Mouse (Mus musculus) limb, embryonic 10.5 days (tissue): Measurements from ENCODE around the gene Gm38431. TPM values are rescaled to one million over a fixed set of nuclear protein-coding genes. Genes with fewer than 3 reads are reported as not detected.
A peak's percentile ranks its signal among the peaks of the same experiment; 100 is the strongest.

Source experiments
- DNase-seq: peaks from one replicate; pipeline ENCODE4 v3.0.0-alpha.2; 2017; ENCODE audit warnings: low spot score
- H3K27ac ChIP-seq: fragments of 300-500 bp; sonication (generic); 2 replicates; pipeline ENCODE4 v1.5.1; 2016; ENCODE audit warnings: mild to moderate bottlenecking
- H3K27me3 ChIP-seq: fragments of 300-500 bp; sonication (generic); 2 replicates; pipeline ENCODE4 v1.6.1; 2016; ENCODE audit warnings: low read depth, mild to moderate bottlenecking; ENCODE audit not compliant: poor library complexity, severe bottlenecking
- H3K36me3 ChIP-seq: fragments of 300-500 bp; sonication (generic); 2 replicates; pipeline ENCODE4 v1.6.1; 2016; ENCODE audit warnings: mild to moderate bottlenecking, moderate library complexity
- H3K4me1 ChIP-seq: fragments of 300-500 bp; sonication (generic); 2 replicates; pipeline ENCODE4 v1.6.1; 2016
- H3K4me3 ChIP-seq: fragments of 300-500 bp; sonication (generic); 2 replicates; pipeline ENCODE4 v1.5.1; 2016; ENCODE audit warnings: mild to moderate bottlenecking, moderate library complexity
- H3K9me3 ChIP-seq: fragments of 300-500 bp; sonication (generic); replicated peaks from 2 replicates; pipeline ENCODE4 v1.6.1; 2016; ENCODE audit warnings: mild to moderate bottlenecking
- WGBS: fragments of 180-500 bp; shearing (Covaris S2); methylation state at CpG from one replicate; pipeline ENCODE4 v1.1.7; 2016; 5-methylcytosine and 5-hydroxymethylcytosine counted together
- polyA plus RNA-seq: library from polyadenylated mRNA; unstranded; fragments of >200 nt; fragmentation: Nextera tagmentation; extraction: Ambion mirVana; gene quantifications from 2 replicates; pipeline ENCODE4 v1.2.1, GENCODE M21; 2016

The Gm38431 gene
- polyA plus RNA-seq, 1 experiment from 2014 or later: 5.4 TPM

DNA sequence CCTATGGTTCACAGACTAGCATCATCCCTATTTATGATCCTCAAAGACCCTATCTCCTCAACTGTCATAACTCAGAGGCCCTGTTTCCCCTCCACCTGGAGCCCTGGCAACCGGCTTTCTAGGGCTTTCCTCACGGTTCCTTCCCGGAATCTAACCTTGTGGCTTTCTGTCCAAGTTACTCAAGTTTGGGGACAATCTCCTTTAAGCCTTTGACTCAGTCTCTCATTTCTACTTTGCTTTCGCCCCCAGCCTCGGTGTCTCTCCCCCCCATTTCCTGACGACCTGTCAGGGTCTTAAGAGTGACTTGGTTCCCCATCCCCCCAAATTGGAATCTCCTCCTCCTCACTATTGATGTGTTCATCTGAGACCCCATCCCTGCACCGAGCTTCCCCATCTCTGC is 59.3 kb downstream of the Gm38431 start:
- no peak overlapping the region for H3K27ac ChIP-seq
- no peaks in the 10 kb centered on the region for H3K36me3 ChIP-seq
- H3K9me3 ChIP-seq: no peaks in the 10 kb centered on the region
- 5% methylated on average over 7 of the region's 7 CpGs for WGBS
- peaks cover 80% of the 10 kb centered on the region for H3K4me1 ChIP-seq
- DNase-seq: no peak
- peaks cover 97% of the 10 kb centered on the region for H3K27me3 ChIP-seq
- H3K4me3 ChIP-seq: peak overlapping the region; percentile 56

DNA sequence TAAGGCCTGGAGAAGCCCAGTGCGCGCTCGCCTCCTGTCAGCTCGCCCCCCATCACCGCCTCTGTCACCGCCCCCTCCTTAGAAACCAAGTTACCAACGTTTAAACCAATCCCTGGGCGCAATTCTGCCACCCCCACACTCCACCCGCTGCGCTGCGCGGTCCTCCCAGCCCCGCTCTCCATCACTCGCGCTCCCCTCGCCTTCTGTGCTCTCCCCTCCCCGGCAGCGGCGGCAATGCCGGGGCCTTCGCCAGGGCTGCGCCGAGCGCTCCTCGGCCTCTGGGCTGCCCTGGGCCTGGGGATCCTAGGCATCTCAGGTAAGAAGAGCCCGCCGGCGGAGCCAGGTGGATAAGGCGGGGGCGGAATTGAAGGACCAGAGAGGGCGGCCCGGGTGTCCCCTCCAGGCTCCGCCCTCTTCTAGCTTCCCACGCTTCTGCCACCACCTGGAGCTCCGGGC is 59.9 kb downstream of the Gm38431 start, which contains the start of gene Icam5:
TSS of gene Icam5 (plus strand) at position 178 of the 456 bp plus-strand sequence.
- H3K36me3 ChIP-seq: no peaks in the 10 kb centered on the region
- peaks cover 75% of the 10 kb centered on the region for H3K4me1 ChIP-seq
- no peaks in the 10 kb centered on the region for H3K9me3 ChIP-seq
- peak within 1 kb of the TSS; percentile 56 for H3K4me3 ChIP-seq
- no peak within 1 kb of the TSS for H3K27ac ChIP-seq
- H3K27me3 ChIP-seq: peaks cover 97% of the 10 kb centered on the region
- no peak for DNase-seq
- WGBS: under 1% methylated on average over 35 of the region's 35 CpGs

DNA sequence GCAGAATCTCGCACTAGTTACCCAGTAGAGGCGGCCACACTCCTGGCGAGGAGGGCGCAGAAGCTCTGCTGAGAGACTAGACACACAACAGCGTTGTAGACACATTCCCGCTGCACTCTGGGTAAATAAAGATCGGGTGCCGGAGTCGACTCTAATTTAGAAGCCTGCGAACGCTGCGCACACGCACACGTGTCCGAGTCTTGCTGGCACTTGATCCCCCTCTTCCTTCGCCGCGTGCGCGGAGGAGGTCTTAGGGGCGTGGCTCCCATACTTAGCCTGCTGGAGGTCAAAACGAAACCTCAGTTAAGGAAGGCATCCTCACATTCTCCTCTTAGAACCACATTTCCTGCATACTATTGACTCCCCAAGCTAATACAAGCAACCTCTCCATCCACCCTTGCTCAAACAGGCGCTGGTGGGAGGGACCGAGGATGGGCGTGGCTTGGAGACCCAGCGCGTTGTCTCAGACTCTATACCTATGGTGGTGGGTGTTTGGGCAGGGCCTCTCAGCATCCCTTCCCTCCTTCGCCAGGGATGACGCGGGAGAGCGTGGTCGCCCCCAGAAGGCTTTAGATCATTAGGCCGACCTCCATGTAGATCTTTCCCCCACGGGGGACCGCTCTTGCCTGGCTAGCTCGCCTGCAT is 60.4 kb downstream of the Gm38431 start:
- WGBS: under 1% methylated on average over 36 of the region's 36 CpGs
- no peak overlapping the region for H3K27ac ChIP-seq
- peak; percentile 73 for DNase-seq
- no peaks in the 10 kb centered on the region for H3K9me3 ChIP-seq
- peaks cover 97% of the 10 kb centered on the region for H3K27me3 ChIP-seq
- H3K4me3 ChIP-seq: peak overlapping the region; percentile 56
- peaks cover 69% of the 10 kb centered on the region for H3K4me1 ChIP-seq
- no peaks in the 10 kb centered on the region for H3K36me3 ChIP-seq

DNA sequence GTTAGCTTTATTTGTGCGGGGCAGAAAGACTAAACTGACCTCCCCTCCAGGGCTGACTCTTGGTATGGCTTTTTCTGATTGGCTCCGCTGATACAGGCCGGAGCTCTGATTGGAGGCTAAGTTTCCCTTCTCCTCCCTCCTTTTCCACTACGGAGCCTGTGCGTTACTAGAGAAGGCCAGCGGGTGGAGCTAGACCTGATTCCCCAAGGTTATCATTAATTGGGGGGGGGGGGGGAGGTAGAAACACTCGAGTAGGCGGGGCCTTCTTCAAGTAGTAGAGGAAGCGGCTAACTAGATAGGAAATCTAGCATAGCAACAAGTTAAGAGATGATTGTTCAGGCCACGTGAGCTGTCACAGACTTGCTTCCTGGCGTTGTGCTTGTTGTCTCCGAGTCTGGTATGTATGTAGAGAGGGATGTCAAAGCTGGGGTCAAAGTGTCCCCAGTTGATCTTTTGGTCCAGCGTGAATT is 61.0 kb downstream of the Gm38431 start:
- Histone ChIP-seq H3K27me3 (peaks cover 96% of the 10 kb centered on the region), H3K9me3 (no peaks in the 10 kb centered on the region)
- WGBS: 1% methylated on average over 13 of the region's 13 CpGs

DNA sequence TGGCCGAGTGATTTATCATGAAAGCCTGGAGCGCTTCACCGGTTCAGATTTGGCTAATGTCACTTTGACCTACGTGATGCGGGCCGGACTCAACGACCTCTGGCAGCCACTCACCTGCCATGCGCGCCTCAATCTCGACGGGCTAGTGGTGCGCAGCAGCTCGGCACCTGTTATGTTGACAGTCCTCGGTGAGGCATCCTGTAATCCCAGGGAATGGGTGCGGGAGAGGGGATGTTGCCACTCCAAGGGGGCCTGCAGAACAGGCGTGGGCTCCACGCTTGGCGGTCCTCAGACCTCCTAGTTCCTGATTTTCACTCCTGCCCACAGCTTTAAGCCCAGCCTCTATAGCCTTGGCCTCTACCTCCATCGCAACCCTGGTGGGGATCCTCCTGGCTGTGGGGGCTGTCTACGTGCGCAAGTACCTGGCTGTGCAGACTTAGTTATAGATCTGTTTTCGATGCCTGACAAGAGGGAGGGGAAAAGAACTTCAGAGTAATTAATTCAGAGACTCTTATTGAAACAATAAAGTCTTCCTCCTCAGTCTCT is 61.7 kb downstream of the Gm38431 start:
- Histone ChIP-seq H3K36me3 (no peaks in the 10 kb centered on the region), H3K27me3 (peaks cover 96% of the 10 kb centered on the region), H3K9me3 (no peaks in the 10 kb centered on the region), H3K4me3 (peak overlapping the region; percentile 56), H3K4me1 (peaks cover 62% of the 10 kb centered on the region), H3K27ac (no peak overlapping the region)
- DNase-seq: no peak
- WGBS: 21% methylated on average over 22 of the region's 22 CpGs

More for the DNA sequence above, 61.0 kb downstream of the Gm38431 start:
- peak; percentile 79 for DNase-seq
- peaks cover 65% of the 10 kb centered on the region for H3K4me1 ChIP-seq
- H3K36me3 ChIP-seq: no peaks in the 10 kb centered on the region
- peak overlapping the region; percentile 56 for H3K4me3 ChIP-seq
- no peak overlapping the region for H3K27ac ChIP-seq

DNA sequence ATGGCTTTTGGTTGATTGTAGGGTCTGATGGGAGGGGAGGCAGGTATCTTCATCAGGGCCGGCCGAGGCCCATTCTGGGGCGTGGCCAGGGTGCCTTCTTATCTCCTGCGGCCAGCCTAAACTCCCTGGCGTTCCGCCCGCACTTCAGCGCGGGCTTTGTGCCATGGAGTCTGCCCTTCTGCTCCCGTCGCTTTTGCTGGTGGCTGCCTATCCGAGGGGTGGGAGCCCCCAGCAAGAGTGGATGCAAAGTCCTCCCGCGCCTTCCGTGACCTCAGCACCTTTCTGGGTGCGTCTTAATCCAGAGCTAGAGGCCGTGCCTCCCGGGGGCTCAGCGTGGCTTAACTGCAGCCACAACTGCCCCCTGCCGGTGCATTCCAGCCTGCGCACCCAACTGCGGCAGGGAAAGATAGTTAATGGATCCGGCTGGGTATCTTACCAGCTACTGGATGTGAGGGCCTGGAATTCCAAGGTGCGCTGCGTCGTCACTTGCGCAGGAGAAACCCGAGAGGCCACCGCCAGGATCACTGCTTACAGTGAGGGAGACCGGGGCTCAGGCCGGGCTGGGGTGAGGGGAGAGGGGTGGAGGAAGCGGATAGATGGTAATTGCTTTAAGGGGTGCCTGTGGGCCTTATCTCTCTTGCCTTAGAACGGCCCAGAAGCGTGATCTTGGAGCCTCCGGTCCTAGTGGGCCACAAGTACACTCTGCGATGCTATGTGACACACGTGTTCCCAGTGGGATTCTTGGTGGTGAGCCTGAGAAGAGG is 62.3 kb downstream of the Gm38431 start, which contains the start of gene Icam4:
TSS of gene Icam4 (plus strand) at position 83 of the 764 bp plus-strand sequence.
- peaks cover 92% of the 10 kb centered on the region for H3K27me3 ChIP-seq
- no peaks in the 10 kb centered on the region for H3K36me3 ChIP-seq
- H3K4me1 ChIP-seq: peaks cover 60% of the 10 kb centered on the region
- WGBS: 2% methylated on average over 37 of the region's 37 CpGs
- H3K9me3 ChIP-seq: no peaks in the 10 kb centered on the region
- DNase-seq: peak; percentile 86
- H3K27ac ChIP-seq: peak within 1 kb of the TSS; percentile 37
- H3K4me3 ChIP-seq: peak within 1 kb of the TSS; percentile 56

DNA sequence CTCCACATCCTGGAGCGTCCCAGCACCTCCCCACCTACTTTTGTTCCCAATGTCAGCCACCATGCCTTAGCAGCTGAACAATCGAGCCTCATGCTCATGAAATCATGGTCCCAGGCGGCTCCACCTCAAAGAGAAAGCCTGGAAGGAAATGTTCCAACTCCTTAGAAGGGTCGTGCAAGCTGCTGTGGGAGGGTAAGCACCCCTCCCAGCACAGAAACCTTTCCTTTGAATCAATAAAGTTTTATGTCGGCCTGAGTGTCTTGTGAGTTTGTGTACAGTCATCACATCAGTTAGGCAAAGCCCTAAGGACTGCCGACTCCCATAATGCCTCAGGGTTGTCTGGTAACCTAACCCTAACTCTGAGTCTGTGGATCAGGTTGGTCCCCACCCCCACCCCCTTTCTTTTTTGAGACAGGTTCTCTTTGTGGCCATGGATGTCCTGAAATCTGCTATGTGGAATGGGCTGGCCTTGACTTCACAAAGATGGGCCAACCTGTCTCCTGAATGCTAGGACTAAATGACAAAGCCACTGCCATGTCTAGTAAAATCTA is 63.2 kb downstream of the Gm38431 start:
- H3K27me3 ChIP-seq: peaks cover 84% of the 10 kb centered on the region
- H3K9me3 ChIP-seq: no peaks in the 10 kb centered on the region
- H3K27ac ChIP-seq: peak overlapping the region; percentile 37
- 75% methylated on average over 6 of the region's 6 CpGs for WGBS
- H3K4me3 ChIP-seq: no peak overlapping the region
- no peaks in the 10 kb centered on the region for H3K36me3 ChIP-seq
- DNase-seq: no peak
- peaks cover 59% of the 10 kb centered on the region for H3K4me1 ChIP-seq

DNA sequence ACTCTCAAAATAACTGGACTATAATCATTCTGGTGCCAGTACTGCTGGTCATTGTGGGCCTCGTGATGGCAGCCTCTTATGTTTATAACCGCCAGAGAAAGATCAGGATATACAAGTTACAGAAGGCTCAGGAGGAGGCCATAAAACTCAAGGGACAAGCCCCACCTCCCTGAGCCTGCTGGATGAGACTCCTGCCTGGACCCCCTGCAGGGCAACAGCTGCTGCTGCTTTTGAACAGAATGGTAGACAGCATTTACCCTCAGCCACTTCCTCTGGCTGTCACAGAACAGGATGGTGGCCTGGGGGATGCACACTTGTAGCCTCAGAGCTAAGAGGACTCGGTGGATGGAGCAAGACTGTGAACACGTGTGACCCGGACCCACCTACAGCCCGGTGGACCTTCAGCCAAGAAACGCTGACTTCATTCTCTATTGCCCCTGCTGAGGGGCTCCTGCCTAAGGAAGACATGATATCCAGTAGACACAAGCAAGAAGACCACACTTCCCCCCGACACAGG is 64.0 kb downstream of the Gm38431 start:
- Histone ChIP-seq H3K4me1 (peaks cover 51% of the 10 kb centered on the region), H3K9me3 (no peaks in the 10 kb centered on the region), H3K4me3 (no peak overlapping the region), H3K36me3 (no peaks in the 10 kb centered on the region), H3K27me3 (peaks cover 76% of the 10 kb centered on the region), H3K27ac (no peak overlapping the region; the same call in 1 of the 2 replicates)
- 51% methylated on average over 8 of the region's 8 CpGs for WGBS
- no peak for DNase-seq

DNA sequence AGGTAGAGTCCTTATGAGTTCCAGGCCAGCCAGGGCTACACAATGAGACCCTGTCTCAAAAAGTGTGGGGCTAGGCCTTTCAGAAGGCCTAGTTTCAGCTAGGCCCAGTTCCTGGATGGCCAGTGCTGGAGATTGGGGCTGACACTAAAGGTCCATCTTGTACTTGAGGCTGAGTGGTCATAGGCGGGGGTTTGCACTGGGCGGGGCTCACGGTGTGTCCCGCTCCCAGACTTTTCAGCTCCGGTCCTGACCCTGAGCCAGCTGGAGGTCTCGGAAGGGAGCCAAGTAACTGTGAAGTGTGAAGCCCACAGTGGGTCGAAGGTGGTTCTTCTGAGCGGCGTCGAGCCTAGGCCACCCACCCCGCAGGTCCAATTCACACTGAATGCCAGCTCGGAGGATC is 64.9 kb downstream of the Gm38431 start:
- Histone ChIP-seq H3K4me1 (peaks cover 41% of the 10 kb centered on the region), H3K36me3 (no peaks in the 10 kb centered on the region), H3K4me3 (no peak overlapping the region), H3K27me3 (peaks cover 71% of the 10 kb centered on the region), H3K27ac (no peak overlapping the region), H3K9me3 (no peaks in the 10 kb centered on the region)
- DNase-seq: no peak
- WGBS: 73% methylated on average over 12 of the region's 12 CpGs

DNA sequence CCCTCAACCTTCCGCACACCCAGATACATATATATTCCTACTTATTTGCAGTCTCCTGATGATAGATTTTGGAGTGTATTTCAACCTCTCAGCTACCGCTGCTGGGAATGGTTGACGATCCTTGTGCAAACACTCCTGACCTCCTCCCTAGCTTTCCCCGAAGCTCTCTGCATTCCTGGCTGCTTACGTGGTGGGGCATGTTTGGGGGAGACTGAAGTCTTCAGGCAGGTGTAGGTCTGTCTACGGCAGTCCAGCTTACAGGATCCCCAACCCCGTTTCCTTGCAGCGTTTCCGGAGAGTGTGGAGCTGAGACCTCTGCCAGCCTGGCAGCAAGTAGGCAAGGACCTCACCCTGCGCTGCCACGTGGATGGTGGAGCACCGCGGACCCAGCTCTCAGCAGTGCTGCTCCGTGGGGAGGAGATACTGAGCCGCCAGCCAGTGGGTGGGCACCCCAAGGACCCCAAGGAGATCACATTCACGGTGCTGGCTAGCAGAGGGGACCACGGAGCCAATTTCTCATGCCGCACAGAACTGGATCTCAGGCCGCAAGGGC is 66.5 kb downstream of the Gm38431 start:
- Histone ChIP-seq H3K4me3 (no peak overlapping the region), H3K27ac (peak overlapping the region; percentile 0; the same call in 1 of the 2 replicates), H3K36me3 (no peaks in the 10 kb centered on the region), H3K4me1 (peaks cover 26% of the 10 kb centered on the region), H3K27me3 (peaks cover 62% of the 10 kb centered on the region), H3K9me3 (no peaks in the 10 kb centered on the region)
- 73% methylated on average over 19 of the region's 19 CpGs for WGBS
- DNase-seq: no peak

DNA sequence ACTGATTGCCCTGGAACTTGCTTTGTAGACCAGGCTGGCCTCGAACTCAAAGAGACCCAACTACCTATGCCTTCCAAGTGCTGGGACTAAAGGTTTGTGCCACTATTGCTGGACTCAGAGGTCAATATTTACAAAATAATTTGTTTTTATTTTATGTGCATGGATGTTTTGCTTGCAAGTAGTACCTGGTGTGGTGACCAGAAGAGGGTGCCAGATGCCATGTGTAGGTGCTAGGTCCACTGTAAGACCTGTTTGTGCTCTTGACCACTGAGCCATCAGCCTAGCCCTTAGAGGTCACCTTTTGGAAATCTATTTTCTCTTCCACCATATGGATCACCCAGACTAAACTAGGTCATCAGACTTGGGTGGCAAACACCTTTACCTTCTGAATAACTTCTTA is 69.1 kb downstream of the Gm38431 start:
- peaks cover 2% of the 10 kb centered on the region for H3K4me1 ChIP-seq
- peaks cover 57% of the 10 kb centered on the region for H3K27me3 ChIP-seq
- 89% methylated on average over 1 of the region's 1 CpGs for WGBS
- H3K9me3 ChIP-seq: no peaks in the 10 kb centered on the region
- H3K36me3 ChIP-seq: no peaks in the 10 kb centered on the region
- no peak overlapping the region for H3K4me3 ChIP-seq
- no peak overlapping the region for H3K27ac ChIP-seq
- no peak for DNase-seq

DNA sequence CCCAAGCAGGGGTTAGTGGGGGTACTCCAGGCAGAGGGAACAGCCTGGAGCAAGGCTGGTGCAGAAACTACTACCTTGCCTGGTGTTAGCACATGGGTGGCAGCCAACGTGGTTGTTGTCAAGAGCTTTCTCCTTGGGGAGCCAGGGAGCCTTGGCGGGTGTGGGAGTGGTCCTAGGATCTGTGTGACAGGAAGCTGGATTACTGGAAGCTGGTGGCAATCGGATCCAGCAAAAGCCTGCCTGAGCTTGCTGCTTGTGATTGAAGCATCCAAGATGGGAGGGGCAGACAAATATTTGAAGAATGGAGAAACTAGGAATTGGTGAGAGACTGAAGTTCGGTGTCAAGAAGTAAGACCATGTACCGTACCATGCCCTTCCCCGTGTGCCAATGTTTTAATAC is 69.5 kb downstream of the Gm38431 start:
- H3K27ac ChIP-seq: no peak overlapping the region
- H3K4me3 ChIP-seq: no peak overlapping the region
- H3K27me3 ChIP-seq: peaks cover 57% of the 10 kb centered on the region
- WGBS: 63% methylated on average over 6 of the region's 6 CpGs
- H3K36me3 ChIP-seq: no peaks in the 10 kb centered on the region
- 0 out of 2 replicates have a peak, but pooled peaks cover 2% of the 10 kb centered on the region for H3K4me1 ChIP-seq
- H3K9me3 ChIP-seq: no peaks in the 10 kb centered on the region
- DNase-seq: no peak
